Mouse (Mus musculus): ENCODE data around the gene Pgbd1. TPM values are rescaled to one million over a fixed set of nuclear protein-coding genes. Genes with fewer than 3 reads are reported as not detected.

Gene Pgbd1
- polyA plus RNA-seq, 1 experiment from 2014 or later: 2.0 TPM

- ATAC-seq (replicated peaks; ENCODE audit: low FRiP score, low read depth) (no peak), DNase-seq (ENCODE audit: low spot score) (peak; percentile 27)
- Histone ChIP-seq H3K4me1 (replicated peaks; ENCODE audit: insufficient read depth, low read length) (no peaks in the 10 kb centered on the region), H3K4me2 (ENCODE audit: low read length) (peak overlapping the region; percentile 61), H3K27me3 (ENCODE audit: insufficient read depth, low read length) (no peaks in the 10 kb centered on the region), H3K27ac (peak overlapping the region; percentile 63; the same call in 1 of the 2 replicates), H3K36me3 (ENCODE audit: insufficient read depth, low read length) (peaks cover 11% of the 10 kb centered on the region; the same call in 1 of the 2 replicates), H3K9me3 (replicated peaks; ENCODE audit: low read length) (no peaks in the 10 kb centered on the region), H3K9ac (ENCODE audit: low read depth, low read length) (peak overlapping the region; percentile 59), H3K4me3 (replicated peaks; ENCODE audit: low read depth, low read length) (peak overlapping the region; percentile 53)
- 2% methylated on average over 13 of the region's 13 CpGs for WGBS
- no peak for TF ChIP-seq CTCF (IDR thresholded peaks at IDR 0.05; ENCODE audit: low read depth)
Measured at GRCm38 (mm10) chr13:21453042-21453441, 12.2 kb upstream of the Pgbd1 start.

DNA sequence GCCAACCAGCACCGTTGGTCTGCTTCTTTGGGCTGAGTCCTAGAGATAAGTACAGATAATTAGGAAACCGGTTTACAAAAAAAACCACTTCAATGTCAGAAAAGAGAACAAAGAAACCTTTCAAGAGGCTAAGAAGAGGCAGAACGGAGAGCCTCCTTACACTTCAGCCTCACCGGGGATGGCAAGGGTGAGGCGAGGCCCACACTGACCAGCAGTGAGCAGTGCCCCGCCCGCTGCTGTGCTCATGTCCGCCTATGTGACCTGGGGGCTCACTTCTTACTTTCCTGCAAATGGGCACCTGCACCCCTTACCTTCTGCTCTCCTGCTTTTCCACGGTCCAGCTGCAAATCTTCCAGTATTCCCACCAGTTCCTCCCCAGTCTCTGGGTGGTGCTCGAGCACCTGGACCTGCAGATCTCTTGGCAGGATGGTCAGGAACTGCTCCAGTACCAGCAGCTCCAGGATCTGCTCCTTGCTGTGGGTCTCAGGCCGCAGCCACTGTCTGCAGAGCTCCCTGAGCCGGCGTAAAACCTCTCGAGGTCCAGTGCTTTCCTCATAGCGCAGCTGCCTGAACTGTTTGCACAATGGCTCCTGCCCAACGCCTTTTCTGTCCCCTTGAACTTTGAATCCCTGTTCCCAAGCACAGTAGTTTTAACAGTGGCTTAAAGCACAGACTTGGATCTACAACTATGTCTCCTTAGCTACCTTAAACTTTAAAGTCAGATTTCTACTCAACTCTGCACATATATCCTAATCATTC, 7.2 kb upstream of the Pgbd1 start:
- Histone ChIP-seq H3K9ac (ENCODE audit: low read depth, low read length) (no peak overlapping the region), H3K9me3 (replicated peaks; ENCODE audit: low read length) (no peaks in the 10 kb centered on the region), H3K27ac (no peak overlapping the region), H3K4me3 (replicated peaks; ENCODE audit: low read depth, low read length) (no peak overlapping the region), H3K4me1 (replicated peaks; ENCODE audit: insufficient read depth, low read length) (no peaks in the 10 kb centered on the region), H3K27me3 (ENCODE audit: insufficient read depth, low read length) (no peaks in the 10 kb centered on the region), H3K4me2 (ENCODE audit: low read length) (no peak overlapping the region), H3K36me3 (ENCODE audit: insufficient read depth, low read length) (peaks cover 30% of the 10 kb centered on the region)
- WGBS: 90% methylated on average over 16 of the region's 16 CpGs
- DNase-seq (ENCODE audit: low spot score) (no peak), ATAC-seq (replicated peaks; ENCODE audit: low FRiP score, low read depth) (no peak)
- TF ChIP-seq CTCF (IDR thresholded peaks at IDR 0.05; ENCODE audit: low read depth): no peak

DNA sequence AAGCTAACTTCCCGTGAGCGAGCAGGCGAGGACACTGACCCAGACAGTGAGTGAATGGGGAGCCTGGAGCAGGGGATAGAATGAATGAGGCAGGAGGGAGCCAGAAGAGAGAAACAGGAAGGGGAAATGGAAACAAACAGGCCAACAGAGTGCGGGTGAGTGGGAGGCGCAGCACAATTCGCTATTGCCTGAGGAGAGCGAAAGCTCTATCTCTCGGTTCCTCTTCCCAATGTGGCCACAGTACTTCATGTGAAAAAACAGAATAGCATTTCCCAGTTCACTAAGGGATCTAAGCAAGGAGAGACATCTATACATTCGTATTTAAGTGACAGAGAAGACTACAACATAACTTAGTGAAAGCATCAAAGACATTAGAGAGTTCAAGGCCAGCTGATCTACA, 5.9 kb upstream of the Pgbd1 start:
- 88% methylated on average over 9 of the region's 9 CpGs for WGBS
- H3K4me1 ChIP-seq (replicated peaks; ENCODE audit: insufficient read depth, low read length): no peaks in the 10 kb centered on the region
- no peak for ATAC-seq (replicated peaks; ENCODE audit: low FRiP score, low read depth)

GRCm38 (mm10) chr13:21441207-21441572, 332 bp upstream of the Pgbd1 start:
- H3K4me1 ChIP-seq (replicated peaks; ENCODE audit: insufficient read depth, low read length): 0 out of 2 replicates have a peak, but pooled peaks cover 5% of the 10 kb centered on the region
- 17% methylated on average over 10 of the region's 10 CpGs for WGBS
- H3K4me2 ChIP-seq (ENCODE audit: low read length): peak overlapping the region; percentile 85
- H3K36me3 ChIP-seq (ENCODE audit: insufficient read depth, low read length): peaks cover 15% of the 10 kb centered on the region
- DNase-seq (ENCODE audit: low spot score) (no peak), ATAC-seq (replicated peaks; ENCODE audit: low FRiP score, low read depth) (no peak)
- H3K9me3 ChIP-seq (replicated peaks; ENCODE audit: low read length): no peaks in the 10 kb centered on the region
- no peak for TF ChIP-seq CTCF (IDR thresholded peaks at IDR 0.05; ENCODE audit: low read depth)
- H3K9ac ChIP-seq (ENCODE audit: low read depth, low read length): peak overlapping the region; percentile 68
- H3K27ac ChIP-seq: peak overlapping the region; percentile 78
- H3K27me3 ChIP-seq (ENCODE audit: insufficient read depth, low read length): no peaks in the 10 kb centered on the region
- peak overlapping the region; percentile 49 for H3K4me3 ChIP-seq (replicated peaks; ENCODE audit: low read depth, low read length)

More for the DNA sequence above, 5.9 kb upstream of the Pgbd1 start:
- H3K27me3 ChIP-seq (ENCODE audit: insufficient read depth, low read length): no peaks in the 10 kb centered on the region
- H3K36me3 ChIP-seq (ENCODE audit: insufficient read depth, low read length): peaks cover 30% of the 10 kb centered on the region
- TF ChIP-seq CTCF (IDR thresholded peaks at IDR 0.05; ENCODE audit: low read depth): no peak
- H3K9me3 ChIP-seq (replicated peaks; ENCODE audit: low read length): no peaks in the 10 kb centered on the region
- H3K27ac ChIP-seq: no peak overlapping the region
- DNase-seq (ENCODE audit: low spot score): no peak
- H3K4me3 ChIP-seq (replicated peaks; ENCODE audit: low read depth, low read length): no peak overlapping the region
- H3K9ac ChIP-seq (ENCODE audit: low read depth, low read length): no peak overlapping the region
- H3K4me2 ChIP-seq (ENCODE audit: low read length): no peak overlapping the region

DNA sequence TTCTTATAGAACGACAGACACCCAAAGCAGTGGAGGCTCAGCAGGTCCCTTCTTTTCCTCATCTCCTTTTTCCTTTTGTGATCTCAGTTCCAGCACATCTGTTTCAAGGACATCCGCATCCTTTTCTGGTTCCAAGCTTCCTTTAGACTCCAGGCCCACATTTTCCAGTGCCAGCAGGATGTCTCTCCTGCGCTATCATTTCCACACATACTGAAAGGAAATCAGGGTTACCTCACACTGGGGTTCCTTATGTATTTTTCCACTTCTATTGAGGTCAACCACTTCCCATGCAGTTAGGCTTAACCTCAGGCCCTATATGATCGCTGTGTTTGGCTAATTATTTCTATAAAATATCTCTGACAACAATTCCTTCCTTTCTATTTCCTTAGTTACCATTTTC, 5.4 kb downstream of the Pgbd1 start:
- no peak for TF ChIP-seq CTCF (IDR thresholded peaks at IDR 0.05; ENCODE audit: low read depth)
- WGBS: 81% methylated on average over 4 of the region's 4 CpGs
- Histone ChIP-seq H3K4me1 (replicated peaks; ENCODE audit: insufficient read depth, low read length) (0 out of 2 replicates have a peak, but pooled peaks cover 5% of the 10 kb centered on the region), H3K9me3 (replicated peaks; ENCODE audit: low read length) (no peaks in the 10 kb centered on the region), H3K4me2 (ENCODE audit: low read length) (no peak overlapping the region), H3K27ac (no peak overlapping the region), H3K9ac (ENCODE audit: low read depth, low read length) (no peak overlapping the region), H3K4me3 (replicated peaks; ENCODE audit: low read depth, low read length) (no peak overlapping the region), H3K27me3 (ENCODE audit: insufficient read depth, low read length) (no peaks in the 10 kb centered on the region), H3K36me3 (ENCODE audit: insufficient read depth, low read length) (no peaks in the 10 kb centered on the region)
- no peak for ATAC-seq (replicated peaks; ENCODE audit: low FRiP score, low read depth)
- DNase-seq (ENCODE audit: low spot score): no peak

GRCm38 (mm10) chr13:21427631-21428030, 13.2 kb downstream of the Pgbd1 start:
- Histone ChIP-seq H3K9me3 (replicated peaks; ENCODE audit: low read length) (no peaks in the 10 kb centered on the region), H3K36me3 (ENCODE audit: insufficient read depth, low read length) (no peaks in the 10 kb centered on the region), H3K4me3 (replicated peaks; ENCODE audit: low read depth, low read length) (no peak overlapping the region), H3K27ac (no peak overlapping the region), H3K4me1 (replicated peaks; ENCODE audit: insufficient read depth, low read length) (no peaks in the 10 kb centered on the region), H3K9ac (ENCODE audit: low read depth, low read length) (no peak overlapping the region), H3K4me2 (ENCODE audit: low read length) (no peak overlapping the region), H3K27me3 (ENCODE audit: insufficient read depth, low read length) (no peaks in the 10 kb centered on the region)
- 100% methylated on average over 1 of the region's 1 CpGs for WGBS
- no peak for DNase-seq (ENCODE audit: low spot score)
- ATAC-seq (replicated peaks; ENCODE audit: low FRiP score, low read depth): no peak
- no peak for TF ChIP-seq CTCF (IDR thresholded peaks at IDR 0.05; ENCODE audit: low read depth)

All from kidney, postnatal 0 days (tissue).